Mouse (Mus musculus) erythroblast, embryonic 14.5 days (primary cell): ENCODE measurements around the gene Foxn3.

ENCODE experiments used
- GATA1 ChIP-seq: IDR thresholded peaks from 2 replicates; pipeline ENCODE4 v1.6.1; 2012; ENCODE audit warnings: low read length, inconsistent platforms, mixed read lengths
- TAL1 ChIP-seq: IDR thresholded peaks from 3 replicates; pipeline ENCODE4 v1.6.1; 2012; ENCODE audit warnings: low read length, inconsistent platforms, mixed read lengths

- TF ChIP-seq GATA1 (no peak), TAL1 (no peak)
Measured at GRCm38 (mm10) chr12:99265777-99266176, 297.6 kb downstream of the Foxn3 start.
